Mouse (Mus musculus): ENCODE results near the gene 2610318N02Rik.

DNA sequence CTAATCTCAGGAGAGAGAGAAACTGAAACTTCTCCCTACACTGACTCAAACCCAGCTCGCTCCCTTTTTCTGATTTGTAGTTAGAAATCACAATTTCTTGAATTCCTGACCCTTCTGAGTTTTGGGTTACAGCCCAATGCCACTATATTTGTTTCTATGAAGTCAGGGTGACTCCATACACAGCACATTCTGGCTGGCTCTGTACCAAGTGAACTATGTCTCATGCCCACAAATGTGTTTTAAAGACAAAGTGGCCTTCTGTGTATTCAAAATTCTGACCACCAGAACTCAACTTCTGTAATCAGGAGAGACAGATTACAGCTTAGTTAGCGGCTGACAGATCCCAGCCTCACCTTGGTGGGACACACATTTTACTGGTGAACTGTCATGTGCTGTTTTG lies 29.4 kb upstream of the 2610318N02Rik start:
- TF ChIP-seq POLR2A (IDR thresholded peaks at IDR 0.05; ENCODE audit: extremely low read depth, insufficient read depth, low read length) (no peak), CTCF (IDR thresholded peaks at IDR 0.05; ENCODE audit: low read depth, low read length) (no peak)
